Mouse (Mus musculus) A20 (cell line): ENCODE results near the gene Grik4.
"Not testable (repeated sequence)": the region's sequence is repeated elsewhere in the genome, so short reads cannot be mapped to it uniquely, and the experiment has no call there.

Experiments
- DNase-seq: peaks from one replicate; pipeline ENCODE4 v3.0.0-alpha.2; 2011; ENCODE audit warnings: low read depth, low spot score

Gene Grik4

GRCm38 (mm10) chr9:42799242-42799641, 145.1 kb downstream of the Grik4 start:
- no peak for DNase-seq

- DNase-seq = no peak
Measured at GRCm38 (mm10) chr9:42798280-42798679, 146.0 kb downstream of the Grik4 start.

DNA sequence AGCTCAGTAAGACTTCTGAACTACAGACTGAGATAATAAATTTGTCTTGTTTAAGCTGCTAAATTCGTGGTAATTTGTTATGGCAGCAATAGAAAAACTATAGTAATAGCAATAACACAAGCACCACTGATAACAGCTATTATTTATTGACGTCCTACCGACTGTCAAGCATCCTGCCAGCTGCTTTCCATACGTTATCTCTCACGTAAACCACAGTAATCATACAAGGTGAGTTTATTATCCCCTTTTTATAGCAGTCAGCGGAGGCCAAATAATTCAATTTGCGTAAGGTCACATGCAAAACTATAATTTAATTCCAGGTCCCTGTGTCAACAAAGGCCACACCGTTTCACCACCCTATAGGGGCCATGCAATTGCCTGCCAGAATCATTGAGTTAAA, 147.0 kb downstream of the Grik4 start:
- no peak for DNase-seq

GRCm38 (mm10) chr9:42795881-42796280, 148.4 kb downstream of the Grik4 start:
- no peak for DNase-seq

DNA sequence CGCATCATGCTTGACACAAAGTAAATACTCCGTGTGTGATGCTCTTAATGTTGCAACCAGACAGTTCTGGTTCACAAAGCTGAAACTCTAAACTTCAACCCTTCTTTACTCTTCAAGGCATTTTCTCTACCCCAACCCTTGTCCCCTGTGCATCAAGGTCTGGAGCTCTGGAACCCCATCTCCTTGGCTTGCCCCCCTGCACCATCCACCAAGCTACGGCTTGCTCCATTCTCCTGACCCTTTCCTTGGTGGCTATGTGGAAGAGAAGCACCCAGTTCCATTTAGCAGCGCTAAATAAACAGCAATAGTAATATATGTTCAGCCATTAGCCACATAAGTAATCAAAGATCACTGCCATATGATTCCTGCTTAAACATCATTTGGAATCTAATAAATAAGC, 150.3 kb downstream of the Grik4 start:
- no peak for DNase-seq

GRCm38 (mm10) chr9:42793581-42793980, 150.7 kb downstream of the Grik4 start:
- DNase-seq = no peak

DNA sequence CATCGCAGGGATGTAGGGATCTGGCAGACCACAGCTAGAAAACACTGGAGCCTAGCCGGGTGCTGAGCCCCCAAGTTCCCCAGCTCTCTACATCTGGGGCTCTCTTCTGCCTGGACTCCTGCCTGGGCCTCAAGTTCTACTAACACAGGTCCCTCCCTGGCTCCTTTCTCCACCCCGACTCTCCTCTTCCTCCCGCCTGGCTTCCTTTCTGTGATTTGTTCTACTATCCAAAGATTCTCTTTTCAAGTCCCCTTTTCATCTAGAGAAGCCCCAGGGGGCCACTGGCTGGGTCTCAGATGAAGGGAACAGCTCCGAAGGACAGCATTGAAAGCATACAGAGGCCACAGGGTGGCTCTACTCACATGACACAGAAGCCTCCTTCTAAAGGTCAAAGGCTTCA, 151.9 kb downstream of the Grik4 start:
- no peak for DNase-seq

DNA sequence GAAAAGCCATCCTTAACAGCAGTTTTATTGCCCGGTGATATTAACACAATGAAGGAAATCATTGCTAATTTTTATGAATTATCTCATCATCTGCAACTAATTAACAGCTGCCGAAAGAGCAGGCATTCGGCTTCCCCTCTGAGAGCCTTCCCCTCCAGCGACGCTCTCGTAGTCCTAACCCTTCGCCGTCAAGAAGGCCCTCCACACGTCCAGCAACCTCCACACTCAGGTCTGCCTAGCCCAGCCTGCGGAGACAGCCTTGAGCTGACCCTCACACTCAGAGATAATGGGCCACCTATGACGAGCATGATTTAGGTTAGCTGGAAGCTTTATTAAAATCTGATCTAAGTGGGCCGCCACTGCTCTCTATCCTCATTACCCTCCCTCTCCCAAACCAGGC, 152.5 kb downstream of the Grik4 start:
- no peak for DNase-seq

- DNase-seq = no peak
Measured at GRCm38 (mm10) chr9:42791346-42791745, 152.9 kb downstream of the Grik4 start.

DNA sequence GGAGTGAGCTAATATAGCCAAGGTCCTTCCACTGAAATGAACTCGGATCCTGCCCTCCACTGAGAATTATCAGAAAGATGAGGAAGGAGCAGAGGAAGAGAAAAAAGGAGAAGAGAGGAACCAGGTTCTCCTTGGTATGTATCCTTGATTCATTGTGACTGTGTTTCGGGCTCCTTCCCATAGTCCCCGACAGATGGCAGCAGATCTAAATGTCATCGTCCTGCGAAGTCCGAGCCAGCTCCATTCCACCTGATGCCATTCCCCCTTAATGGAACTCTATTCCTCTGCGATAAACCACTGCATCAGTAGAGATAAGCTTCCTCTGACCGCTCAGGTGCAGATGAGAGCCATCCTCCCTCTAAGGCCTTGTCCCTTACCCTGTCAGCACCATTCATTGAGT, 155.8 kb downstream of the Grik4 start:
- DNase-seq = peak; percentile 43

DNA sequence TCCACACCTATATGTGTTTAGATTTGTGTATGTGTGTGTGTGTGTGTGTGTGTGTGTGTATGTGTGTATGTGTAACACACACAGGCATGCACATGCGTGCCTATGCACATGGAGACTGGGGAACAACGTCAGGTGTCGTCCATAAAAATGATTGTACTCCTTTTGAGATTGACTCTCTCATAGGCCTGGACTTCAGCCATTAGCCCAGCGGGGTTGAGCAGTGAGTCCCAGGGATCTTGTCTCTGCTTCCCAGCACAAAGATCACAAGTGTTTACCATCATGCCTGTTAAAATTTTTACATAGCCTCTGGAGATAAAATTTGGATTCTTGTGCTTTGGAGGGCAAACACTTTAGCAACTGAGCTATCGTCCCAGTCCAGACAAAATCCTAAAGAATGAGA, 157.4 kb downstream of the Grik4 start:
- no peak for DNase-seq

GRCm38 (mm10) chr9:42786286-42786685, 158.0 kb downstream of the Grik4 start:
- no peak for DNase-seq

- DNase-seq = no peak
Measured at GRCm38 (mm10) chr9:42785173-42785830, 159.0 kb downstream of the Grik4 start.

DNA sequence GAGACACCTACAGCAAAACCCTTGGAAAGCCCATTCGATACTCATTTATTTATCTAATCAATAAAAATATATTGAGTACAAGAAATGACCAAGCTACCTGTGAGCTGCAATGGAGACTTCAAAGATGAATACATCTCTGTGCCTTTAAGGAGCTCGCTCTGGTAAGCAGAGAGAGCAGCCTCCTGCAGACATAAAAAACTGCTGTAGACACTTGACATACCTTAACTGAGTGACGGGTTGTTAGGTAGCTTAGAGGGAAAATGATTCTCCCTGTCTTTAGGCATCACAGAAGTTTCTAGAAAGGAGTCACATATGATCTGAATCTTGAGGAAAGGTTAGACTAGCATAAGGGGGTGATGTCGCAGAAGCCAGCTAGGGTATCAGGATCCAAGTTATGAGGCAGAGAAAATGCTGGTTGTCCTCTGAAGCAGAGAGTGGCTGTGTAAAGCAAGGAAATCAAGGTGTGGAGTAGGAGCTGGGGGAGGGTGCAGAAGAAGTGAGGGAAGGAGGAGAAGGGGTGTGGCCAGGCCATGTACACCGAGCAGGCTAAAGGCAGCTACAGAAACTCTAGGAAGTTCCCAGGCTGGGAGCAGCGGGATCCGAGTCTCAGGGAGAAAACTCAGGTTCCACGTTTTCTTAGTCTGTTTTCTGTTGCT, 160.9 kb downstream of the Grik4 start:
- no peak for DNase-seq

- not testable (repeated sequence) for DNase-seq
Measured at GRCm38 (mm10) chr9:42778471-42779263, 165.6 kb downstream of the Grik4 start.

- no peak for DNase-seq
Measured at GRCm38 (mm10) chr9:42777913-42778312, 166.4 kb downstream of the Grik4 start.

DNA sequence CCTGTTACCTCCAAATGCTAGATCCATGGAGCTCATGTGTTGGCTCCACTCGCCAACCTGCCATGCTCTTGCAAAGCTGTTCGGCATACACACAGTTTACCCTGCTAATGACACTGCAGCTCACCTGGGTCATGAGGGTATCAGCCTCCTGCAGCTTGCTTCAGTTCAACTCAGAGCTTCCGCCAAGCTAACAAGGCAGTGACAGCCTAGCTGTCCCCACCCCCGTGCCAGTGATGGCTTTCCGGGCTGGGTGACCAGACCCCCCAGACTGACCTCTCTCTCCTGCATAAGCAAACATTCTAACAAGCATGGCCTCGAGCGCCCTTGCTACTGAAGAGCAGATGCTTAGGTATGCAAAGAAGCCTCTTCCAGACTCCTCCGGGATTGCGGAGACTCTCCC, 167.5 kb downstream of the Grik4 start:
- no peak for DNase-seq

DNA sequence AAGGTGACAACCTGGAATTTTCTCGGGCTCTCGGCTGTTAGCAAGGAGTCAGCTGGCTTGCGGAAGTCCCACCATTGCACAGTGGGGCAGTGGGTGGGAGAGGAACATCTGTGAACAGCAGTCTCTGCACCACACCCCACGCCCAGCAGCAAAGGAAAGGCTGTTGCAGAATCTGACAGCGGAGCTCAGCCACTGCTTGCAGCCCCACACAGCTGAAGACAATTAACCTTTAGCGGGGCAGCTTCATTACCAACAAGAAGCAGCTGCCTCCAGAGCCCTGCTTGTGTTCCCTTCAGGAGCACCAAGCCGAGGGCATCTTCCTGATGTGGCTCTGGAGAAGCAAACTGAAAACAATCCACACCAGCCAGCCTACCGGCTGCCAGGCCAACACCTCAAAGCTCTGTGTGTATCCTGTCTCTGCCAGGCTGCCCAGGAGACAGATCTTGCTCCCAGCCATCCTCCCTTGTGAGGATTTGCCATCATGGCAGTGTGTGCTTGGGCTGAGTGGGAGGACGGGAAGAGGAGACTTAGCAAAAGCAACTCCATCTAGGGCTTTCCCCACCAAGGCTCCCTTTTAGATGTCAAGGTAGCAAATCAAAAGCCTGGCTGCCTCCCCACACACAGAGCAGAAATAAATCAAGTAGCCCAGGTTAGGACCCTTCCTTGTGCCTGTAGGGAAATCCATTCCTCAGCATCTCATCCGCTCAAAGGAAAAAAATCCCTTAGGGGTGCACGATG, 179.3 kb downstream of the Grik4 start:
- DNase-seq = no peak

GRCm38 (mm10) chr9:42758682-42759205, 185.5 kb downstream of the Grik4 start:
- peak; percentile 28 for DNase-seq

- DNase-seq = no peak
Measured at GRCm38 (mm10) chr9:42757012-42757640, 187.2 kb downstream of the Grik4 start.

- DNase-seq = no peak
Measured at GRCm38 (mm10) chr9:42754699-42755098, 189.6 kb downstream of the Grik4 start.
